Mouse (Mus musculus) CD8-positive naive resting alpha-beta T cell, adult 2 months (primary cell): ENCODE measurements around the gene Cdh5.
A peak's percentile ranks its signal among the peaks of the same experiment; 100 is the strongest.

Experiments used
- DNase-seq, 2 experiments: peaks; one replicate each; pipeline ENCODE4 v3.0.0; 2022; ENCODE audit warnings: low read depth in 2 of 2, low spot score in 2 of 2

Gene Cdh5

GRCm38 (mm10) chr8:104188459-104188858 is 87.0 kb downstream of the Cdh5 start:
- no peak for DNase-seq

- DNase-seq, result no peak
Observed at GRCm38 (mm10) chr8:104190777-104191468, 89.5 kb downstream of the Cdh5 start.

GRCm38 (mm10) chr8:104191496-104191895 is 90.1 kb downstream of the Cdh5 start:
- DNase-seq, result peak; percentile 8 to 16
